Mouse (Mus musculus): Measurements from ENCODE around the gene Mc1r. TPM values are rescaled to one million over a fixed set of nuclear protein-coding genes. Genes with fewer than 3 reads are reported as not detected.

The Mc1r gene
- total and polyA plus RNA-seq, 3 experiments, result 0.31 to 0.45 TPM; not detected in 1

DNA sequence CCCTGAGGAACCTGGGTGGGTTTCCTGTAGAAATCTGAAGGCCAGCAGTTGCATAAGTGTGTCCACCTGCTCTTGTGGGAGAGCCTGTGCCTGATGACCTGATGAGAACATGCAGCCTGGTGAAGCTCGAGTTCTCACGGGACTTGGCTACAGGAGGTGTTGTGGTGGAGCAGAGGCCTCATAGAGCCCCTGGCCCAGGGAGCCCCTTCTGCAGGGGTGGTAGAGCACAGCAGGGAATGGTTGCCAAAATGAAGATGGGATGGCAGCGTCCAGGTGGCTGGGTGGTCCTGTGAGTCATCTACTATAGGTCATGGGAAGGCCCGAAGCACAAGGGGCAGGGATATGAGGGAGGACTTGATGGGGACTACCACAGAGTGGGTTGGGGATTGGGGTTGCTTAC, 25.2 kb upstream of the Mc1r start:
- DNase-seq (ENCODE audit: low read depth, low spot score), result no peak
- H3K9ac ChIP-seq (ENCODE audit: control insufficient read depth, low read depth, low read length, poor library complexity, severe bottlenecking), result no peak overlapping the region
- no peaks in the 10 kb centered on the region for H3K27me3 ChIP-seq (ENCODE audit: control insufficient read depth in 1 of 2, insufficient read depth in 2 of 2, low read length in 2 of 2)
- TF ChIP-seq ZKSCAN1 (IDR thresholded peaks at IDR 0.05; ENCODE audit: low read depth, low read length) (no peak), KAT2A (conservative IDR thresholded peaks at IDR 0.05; ENCODE audit: low read depth, low read length) (no peak), ZMIZ1 (IDR thresholded peaks at IDR 0.05; ENCODE audit: low read depth, low read length) (no peak), MAFK (IDR thresholded peaks at IDR 0.05; ENCODE audit: borderline replicate concordance, low read depth, low read length) (no peak), POLR2AphosphoS2 (IDR thresholded peaks at IDR 0.05; ENCODE audit: low read length) (no peak)
- H3K27ac ChIP-seq (ENCODE audit: control insufficient read depth, low read depth, low read length), result no peak overlapping the region
- no peaks in the 10 kb centered on the region for H3K4me1 ChIP-seq (ENCODE audit: control insufficient read depth in 1 of 2, insufficient read depth in 2 of 2, low read length in 2 of 2)
- no peaks in the 10 kb centered on the region for H3K9me3 ChIP-seq (replicated peaks; ENCODE audit: insufficient read depth, low read length)
- peaks cover 7% of the 10 kb centered on the region; the same call in 1 of the 2 replicates for H3K79me2 ChIP-seq (ENCODE audit: control insufficient read depth, insufficient read depth, low read length, poor library complexity)
- H3K4me3 ChIP-seq (ENCODE audit: control insufficient read depth in 1 of 2, insufficient read depth in 1 of 2, low read depth in 2 of 2, low read length in 2 of 2), result no peak overlapping the region
- H3K36me3 ChIP-seq (ENCODE audit: control insufficient read depth in 1 of 2, insufficient read depth in 2 of 2, low read length in 2 of 2), result peaks cover 0 to 4% of the 10 kb centered on the region in 2 experiments; a peak in 2 of 4 replicates

DNA sequence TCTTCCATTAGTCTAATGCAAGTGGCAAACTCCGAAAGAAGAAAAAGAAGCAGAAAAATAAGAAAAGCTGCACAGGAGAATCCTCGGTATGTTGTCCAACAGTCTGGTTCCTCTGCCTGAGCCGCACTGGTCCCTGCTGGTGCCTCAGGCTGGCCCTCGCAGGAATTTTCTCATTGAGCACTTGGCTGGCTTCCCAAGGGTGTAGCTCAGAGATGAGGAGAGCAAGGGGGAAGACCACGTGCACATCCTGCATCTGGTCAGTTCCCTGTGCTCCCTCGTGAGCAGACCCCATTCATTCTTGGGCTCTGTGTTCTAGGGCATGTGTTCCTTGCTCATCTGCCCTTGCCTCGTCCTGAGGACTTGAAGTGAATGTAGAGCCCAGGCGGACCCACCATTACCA, 24.4 kb upstream of the Mc1r start:
- Histone ChIP-seq H3K9me3 (replicated peaks; ENCODE audit: insufficient read depth, low read length) (no peaks in the 10 kb centered on the region), H3K79me2 (ENCODE audit: control insufficient read depth, insufficient read depth, low read length, poor library complexity) (peaks cover 7% of the 10 kb centered on the region; the same call in 1 of the 2 replicates), H3K36me3 (ENCODE audit: control insufficient read depth in 1 of 2, insufficient read depth in 2 of 2, low read length in 2 of 2) (peaks cover 0 to 4% of the 10 kb centered on the region in 2 experiments; a peak in 2 of 4 replicates), H3K27me3 (ENCODE audit: control insufficient read depth in 1 of 2, insufficient read depth in 2 of 2, low read length in 2 of 2) (no peaks in the 10 kb centered on the region), H3K27ac (ENCODE audit: control insufficient read depth, low read depth, low read length) (no peak overlapping the region), H3K4me3 (ENCODE audit: control insufficient read depth in 1 of 2, insufficient read depth in 1 of 2, low read depth in 2 of 2, low read length in 2 of 2) (no peak overlapping the region), H3K4me1 (ENCODE audit: control insufficient read depth in 1 of 2, insufficient read depth in 2 of 2, low read length in 2 of 2) (no peaks in the 10 kb centered on the region), H3K9ac (ENCODE audit: control insufficient read depth, low read depth, low read length, poor library complexity, severe bottlenecking) (no peak overlapping the region)
- DNase-seq (ENCODE audit: low read depth, low spot score), result no peak
- TF ChIP-seq NELFE (IDR thresholded peaks at IDR 0.05; ENCODE audit: low read depth, low read length), result no peak
- TF ChIP-seq SMC3 (IDR thresholded peaks at IDR 0.05; ENCODE audit: low read depth, low read length), result no peak
- TF ChIP-seq MAX (IDR thresholded peaks at IDR 0.05; ENCODE audit: low read length), result no peak
- TF ChIP-seq MEF2A (IDR thresholded peaks at IDR 0.05; ENCODE audit: extremely low read depth, insufficient replicate concordance, low read depth, low read length, poor library complexity, severe bottlenecking), result no peak
- no peak for TF ChIP-seq TBP (IDR thresholded peaks at IDR 0.05; ENCODE audit: low read depth, low read length)
- TF ChIP-seq POLR2AphosphoS5 (IDR thresholded peaks at IDR 0.05; ENCODE audit: borderline replicate concordance, low read depth, low read length), result no peak
- no peak for TF ChIP-seq EP300 (IDR thresholded peaks at IDR 0.05; ENCODE audit: low read depth in 1 of 2, low read length in 2 of 2)
- no peak for TF ChIP-seq NRF1 (IDR thresholded peaks at IDR 0.05; ENCODE audit: insufficient read depth, low read depth, low read length, poor library complexity, severe bottlenecking)
- no peak for TF ChIP-seq GATA1 (IDR thresholded peaks at IDR 0.05; ENCODE audit: low read depth, low read length)
- TF ChIP-seq MAZ (IDR thresholded peaks at IDR 0.05; ENCODE audit: low read depth, low read length), result no peak
- TF ChIP-seq ELF1 (IDR thresholded peaks at IDR 0.05; ENCODE audit: low read depth, low read length), result no peak
- no peak for TF ChIP-seq MYC (IDR thresholded peaks at IDR 0.05; ENCODE audit: low read depth, low read length)
- TF ChIP-seq POLR2AphosphoS2 (IDR thresholded peaks at IDR 0.05; ENCODE audit: low read length), result no peak
- no peak for TF ChIP-seq UBTF (IDR thresholded peaks at IDR 0.05; ENCODE audit: borderline replicate concordance, insufficient read depth, low read depth, low read length)
- no peak for TF ChIP-seq JUND (IDR thresholded peaks at IDR 0.05; ENCODE audit: low read depth, low read length)
- no peak for TF ChIP-seq ZC3H11A (IDR thresholded peaks at IDR 0.05; ENCODE audit: low read depth, low read length)
- no peak for TF ChIP-seq USF2 (IDR thresholded peaks at IDR 0.05; ENCODE audit: borderline replicate concordance in 1 of 2, insufficient read depth in 1 of 2, low read depth in 1 of 2, low read length in 2 of 2)
- no peak for TF ChIP-seq ETS1 (IDR thresholded peaks at IDR 0.05; ENCODE audit: low read depth, low read length)
- no peak for TF ChIP-seq GABPA (IDR thresholded peaks at IDR 0.05; ENCODE audit: low read depth, low read length)
